Mouse (Mus musculus) cerebellum, adult 11-12 months (tissue): ENCODE measurements around the gene Myo1c.

Experiments used
- DNase-seq: peaks from one replicate; pipeline ENCODE4 v3.0.0; 2022

Gene Myo1c

DNA sequence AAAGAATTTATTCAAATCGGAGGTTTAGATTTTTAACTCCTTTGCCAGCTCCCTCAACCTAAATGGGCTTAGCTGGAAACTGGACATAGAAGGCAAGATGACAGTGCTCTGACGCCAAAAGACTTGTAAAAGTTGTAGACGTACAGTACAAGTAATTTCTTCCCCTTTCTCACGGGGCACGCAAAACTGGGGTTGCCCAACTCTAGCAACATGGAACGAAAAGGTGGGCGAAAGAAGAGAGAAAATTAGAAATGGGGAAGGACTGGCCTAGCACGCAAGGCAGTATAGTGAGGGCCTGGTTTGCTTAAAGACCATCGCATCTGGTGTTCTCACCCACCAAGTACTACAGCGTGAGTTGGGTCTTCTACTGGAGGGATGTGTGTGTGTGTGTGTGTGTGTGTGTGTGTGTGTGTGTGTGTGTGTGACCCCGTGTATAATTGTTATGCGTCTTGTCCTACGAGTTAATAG lies 688 bp downstream of the Myo1c start:
- DNase-seq, result no peak

DNA sequence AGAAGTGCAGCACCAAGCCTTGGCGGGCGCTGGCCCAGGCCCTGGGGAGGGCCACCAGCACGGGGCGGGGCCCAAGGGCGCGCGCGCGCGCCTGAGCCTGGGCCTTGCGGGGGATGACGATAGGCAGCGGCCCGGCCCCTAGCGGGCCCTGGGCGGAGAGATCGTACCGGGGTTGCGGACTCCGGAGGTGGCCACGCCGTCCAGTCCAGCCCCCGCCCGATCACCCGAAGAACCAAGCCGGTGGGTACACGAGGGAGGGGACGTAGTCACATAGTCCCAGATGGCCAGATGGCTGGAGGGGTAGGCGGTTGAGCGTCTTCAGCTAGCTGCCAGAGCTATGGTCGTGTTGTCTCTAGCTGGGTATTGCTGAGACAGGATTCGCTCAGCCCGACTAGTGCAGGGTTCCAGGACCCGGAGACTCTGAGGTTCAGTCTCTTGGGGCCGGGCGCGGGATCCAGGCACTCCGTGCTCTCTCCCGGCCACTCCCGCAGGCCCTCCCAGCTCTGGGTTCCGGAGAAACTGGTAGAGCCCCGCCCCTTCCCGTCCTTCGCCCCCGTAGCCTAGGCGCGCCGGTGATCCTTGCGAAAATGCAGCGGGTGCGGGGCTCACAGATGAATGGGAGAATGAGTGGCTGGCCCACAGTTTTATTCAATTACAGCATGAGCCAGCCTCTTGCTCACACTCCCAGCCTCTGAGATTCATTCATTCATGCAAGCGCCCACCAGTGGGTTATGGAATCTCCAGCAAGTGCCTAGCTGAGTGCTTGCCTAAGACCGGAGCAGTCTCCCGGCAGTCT lies 1.3 kb downstream of the Myo1c start:
- peak; percentile 82 for DNase-seq

DNA sequence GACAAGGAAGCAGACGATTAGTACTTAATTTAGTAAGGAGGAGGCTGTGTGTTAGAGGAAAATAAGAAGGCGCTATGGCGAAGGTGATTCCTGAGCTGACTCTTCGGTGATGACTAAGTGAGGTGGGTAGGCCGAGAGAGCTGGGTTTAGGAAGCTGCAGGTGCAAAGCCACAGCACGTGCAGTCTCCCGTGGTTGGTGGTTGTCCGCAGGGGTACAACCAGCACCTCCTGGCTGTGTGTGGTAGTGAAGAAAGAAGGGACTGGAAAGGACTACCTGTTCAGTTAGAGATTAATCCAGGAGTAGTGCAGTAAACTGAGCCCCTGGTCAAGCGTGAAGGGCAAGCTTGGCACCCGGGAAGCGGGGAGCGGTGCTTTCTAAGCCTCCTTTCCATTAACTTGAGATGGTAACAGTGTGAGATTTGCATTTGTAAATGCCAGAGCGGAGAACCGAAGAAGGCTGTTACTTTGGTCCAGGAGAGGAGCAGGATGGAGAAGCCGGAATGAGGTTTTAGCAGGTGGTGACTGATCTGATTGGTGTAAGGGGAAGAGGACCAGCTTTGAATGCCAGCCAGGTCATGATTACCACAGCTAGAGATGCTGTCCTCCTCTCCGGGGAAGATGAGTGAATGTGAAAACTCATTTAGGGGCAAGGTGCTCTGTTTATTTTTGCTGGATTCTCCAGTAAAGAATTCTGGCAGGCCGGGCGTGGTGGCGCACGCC lies 2.1 kb downstream of the Myo1c start:
- DNase-seq, result no peak

DNA sequence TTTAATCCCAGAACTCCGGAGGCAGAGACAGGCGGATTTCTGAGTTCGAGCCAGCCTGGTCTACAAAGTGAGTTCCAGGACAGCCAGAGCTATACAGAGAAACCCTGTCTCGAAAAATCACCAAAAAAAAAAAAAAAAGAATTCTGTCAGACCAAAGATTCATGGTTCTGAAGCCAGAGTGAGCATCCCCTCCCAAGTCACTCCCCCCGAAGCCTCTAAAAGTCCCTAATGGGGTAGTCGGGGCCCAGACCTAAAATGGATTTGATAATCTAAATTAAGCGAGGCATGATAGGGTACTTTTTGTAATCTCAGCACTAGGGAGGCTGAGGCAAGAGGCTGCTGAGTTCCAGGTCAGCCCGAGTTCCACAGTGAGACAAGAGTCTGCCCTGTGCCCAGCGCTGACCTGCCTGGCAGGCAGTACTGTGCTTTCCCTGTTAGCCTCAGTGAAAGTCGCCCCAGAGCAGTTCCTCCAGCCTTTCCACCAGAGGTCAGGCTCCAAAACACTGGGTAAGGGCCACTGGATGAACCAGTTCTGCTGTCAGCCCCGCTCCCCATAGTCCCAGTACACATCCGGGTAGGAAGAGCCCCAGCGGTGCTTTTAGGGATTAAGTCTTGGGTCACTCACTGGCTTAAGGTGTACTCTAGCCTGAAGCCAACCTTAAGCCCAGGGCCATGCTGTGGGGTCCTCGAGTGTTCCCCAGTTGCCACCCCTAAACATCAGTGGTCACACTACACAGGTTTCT lies 2.8 kb downstream of the Myo1c start:
- no peak for DNase-seq

DNA sequence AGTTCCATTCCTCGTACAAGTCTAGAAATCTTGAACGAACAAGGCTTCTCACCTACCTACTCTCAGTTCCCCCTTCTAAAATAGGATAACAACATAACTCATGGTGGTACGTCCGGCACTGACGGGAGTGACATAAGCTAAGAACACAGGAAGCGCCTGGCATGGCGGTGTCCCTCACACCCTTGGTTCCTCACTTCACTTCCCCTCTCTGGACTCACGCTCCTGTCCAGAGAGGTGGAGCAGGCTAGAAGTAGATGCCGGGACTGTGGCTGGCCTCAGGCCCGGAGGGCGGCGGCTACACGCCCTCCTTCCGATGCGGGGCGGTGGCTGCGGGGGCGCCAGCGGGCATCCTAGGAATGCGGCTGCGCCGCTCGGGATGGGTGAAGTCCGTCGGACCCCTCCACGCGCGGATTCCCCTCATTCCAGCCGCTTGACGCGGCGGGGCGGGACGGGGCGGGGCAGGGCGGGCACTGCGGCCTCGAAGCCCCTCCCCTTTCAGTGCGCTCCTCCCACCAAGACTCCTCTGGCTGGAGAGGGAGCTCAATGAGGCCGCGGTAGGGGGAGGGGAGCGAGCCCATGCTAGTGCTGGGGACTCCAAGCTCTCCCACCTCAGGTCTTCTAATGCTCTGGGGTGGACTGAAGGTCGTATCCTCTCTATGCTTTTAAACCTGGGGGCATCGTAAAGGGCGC lies 3.6 kb downstream of the Myo1c start:
- peak; percentile 82 for DNase-seq

DNA sequence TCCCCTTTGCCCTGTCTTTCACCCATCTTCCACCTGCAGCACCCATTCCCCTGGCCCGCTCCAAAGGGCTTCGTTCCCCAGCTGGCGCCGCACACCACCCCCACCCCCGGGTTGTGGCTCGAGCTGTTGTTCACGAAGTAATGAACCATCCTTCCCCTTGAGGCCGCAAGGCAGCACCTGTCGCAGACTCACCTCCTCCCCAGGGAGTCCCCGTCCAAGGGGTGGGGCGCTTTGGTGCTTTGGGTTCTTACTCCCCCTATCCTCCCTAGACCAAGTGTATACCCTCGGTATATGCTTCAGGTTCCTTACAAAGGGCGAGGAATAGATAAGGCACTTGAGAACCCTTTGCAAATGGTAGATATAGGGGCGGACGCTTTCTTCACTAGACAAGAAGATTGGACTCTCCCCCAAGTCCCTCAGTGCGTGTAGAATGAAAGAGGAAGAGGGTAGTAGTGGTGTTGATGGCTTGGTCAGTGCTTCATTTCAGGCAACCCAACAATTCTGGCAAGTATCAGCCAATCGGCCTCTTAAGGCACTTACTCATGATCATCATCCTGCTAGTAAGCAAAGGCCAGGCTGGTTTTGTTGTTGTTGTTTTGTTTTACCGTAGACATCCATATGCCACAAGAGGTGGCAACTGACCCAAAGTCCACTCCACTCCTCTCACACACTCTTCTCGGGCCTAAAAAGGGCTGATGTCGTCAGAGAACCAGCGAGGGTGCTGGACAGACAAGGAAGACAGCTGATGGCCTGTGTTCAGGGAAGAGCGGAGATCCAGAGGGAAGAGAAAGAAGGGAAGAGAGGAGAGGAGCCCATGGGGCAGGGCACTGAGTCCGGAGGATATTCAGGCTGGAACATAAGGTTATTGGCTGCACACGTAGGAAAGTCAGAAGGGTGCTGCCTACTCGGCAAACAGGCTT lies 4.4 kb downstream of the Myo1c start:
- DNase-seq, result no peak

DNA sequence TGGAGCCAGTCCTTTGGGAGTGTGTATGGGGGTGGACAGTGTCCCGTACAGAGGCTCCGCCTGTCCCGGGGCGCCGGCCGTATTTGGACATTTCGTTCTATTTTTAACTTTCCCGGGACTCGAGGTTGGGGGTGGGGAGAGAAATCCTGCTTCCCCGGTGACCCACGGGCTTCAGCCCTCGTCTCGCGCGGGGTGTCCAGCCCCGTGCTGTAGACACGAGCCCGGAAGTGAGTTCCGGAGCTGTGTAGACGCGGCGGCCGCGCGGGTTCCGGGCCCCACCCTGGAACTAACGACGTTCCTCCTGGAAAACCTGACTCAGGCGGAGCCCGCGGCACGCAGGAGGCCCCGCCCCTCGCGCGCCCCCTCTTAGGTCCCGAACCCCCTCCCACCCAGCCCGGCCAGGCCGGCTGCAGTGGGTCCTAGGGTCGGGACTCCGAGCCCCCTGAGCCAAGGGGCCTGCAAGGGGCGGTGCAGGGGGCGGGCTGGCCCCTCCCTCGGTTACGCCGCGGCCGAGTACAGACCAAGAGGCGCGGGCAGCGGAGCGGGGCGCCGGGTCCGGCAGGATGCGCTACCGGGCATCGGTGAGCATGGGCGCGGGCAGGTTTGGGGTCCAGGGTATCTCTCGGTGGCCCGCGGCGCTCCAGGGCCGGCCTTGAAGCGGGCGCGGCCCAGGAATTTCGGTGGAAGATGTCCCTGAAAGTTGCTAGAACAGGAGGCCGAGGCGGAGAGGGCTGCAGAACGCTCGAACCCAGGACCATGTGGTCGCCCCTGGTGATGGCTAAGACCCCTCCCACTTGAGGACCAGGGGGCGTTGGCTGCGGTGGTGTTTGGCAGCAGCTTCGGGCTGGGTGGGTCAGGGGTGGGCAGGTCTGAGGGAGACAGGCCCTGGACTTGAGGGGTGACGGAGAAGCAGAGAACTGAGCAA lies 5.6 kb downstream of the Myo1c start:
- DNase-seq, result peak; percentile 71

DNA sequence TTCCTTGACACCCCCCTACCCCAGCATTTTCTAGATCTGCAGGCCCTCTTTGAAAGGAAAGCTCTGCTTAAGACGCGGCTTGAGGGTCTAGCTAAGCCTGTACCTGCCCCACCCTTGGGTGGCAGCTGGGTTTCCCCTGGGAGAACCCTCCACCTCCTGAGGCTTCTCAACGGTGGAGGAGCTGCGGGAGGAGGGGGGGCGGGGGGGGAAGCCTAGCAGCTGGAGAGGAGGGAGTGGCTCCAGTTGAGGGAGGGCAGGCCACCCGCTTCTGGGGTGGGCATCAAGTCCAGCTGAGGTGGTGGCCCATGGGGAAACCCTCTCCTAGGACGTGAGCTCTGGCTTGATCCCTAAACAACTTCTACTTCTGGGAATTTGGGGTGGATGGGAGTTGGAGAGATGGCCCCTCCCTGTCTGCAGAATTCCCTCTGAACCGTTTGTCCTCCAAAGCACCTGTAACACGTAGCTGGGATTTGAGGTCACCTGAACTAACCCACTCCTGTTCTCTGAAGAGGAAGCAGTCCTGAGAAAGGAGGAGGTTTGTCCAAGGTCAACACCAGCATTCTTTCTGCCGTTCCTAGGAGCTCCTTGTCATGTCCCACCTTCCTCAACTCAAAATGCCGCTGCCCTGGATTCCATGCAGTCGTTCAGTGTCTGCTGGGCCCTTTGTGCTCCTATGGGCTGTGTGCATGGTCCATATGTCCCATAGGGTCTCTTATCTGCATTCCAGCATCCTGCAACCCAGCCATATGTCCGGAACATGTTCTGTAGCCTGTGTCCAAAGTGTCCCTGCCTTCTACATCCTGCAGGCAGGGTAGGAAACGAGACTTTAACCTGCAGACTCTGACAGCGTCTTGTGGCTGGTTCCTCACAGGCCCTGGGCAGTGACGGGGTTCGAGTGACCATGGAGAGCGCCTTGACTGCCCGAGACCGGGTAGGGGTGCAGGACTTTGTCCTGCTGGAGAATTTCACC lies 6.6 kb downstream of the Myo1c start:
- DNase-seq, result no peak

DNA sequence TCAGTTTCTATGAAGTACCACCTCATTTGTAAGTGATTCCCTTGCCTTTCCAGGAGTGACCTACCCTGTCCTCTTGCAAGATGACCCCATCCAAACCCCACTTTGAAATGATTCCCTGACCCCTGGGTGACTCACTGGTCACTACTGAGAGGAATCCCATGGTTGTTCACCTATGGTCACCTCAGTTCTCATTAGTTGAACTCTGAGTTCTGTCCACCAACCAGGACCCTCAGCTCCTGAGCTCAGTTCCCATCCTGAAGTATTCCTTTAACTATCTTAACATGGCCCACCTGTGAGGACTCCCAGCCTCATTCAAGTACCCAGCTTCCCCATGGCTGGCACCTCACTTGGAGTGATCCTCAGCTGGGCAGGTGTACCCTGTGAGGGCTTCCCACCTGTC lies 7.5 kb downstream of the Myo1c start:
- no peak for DNase-seq

DNA sequence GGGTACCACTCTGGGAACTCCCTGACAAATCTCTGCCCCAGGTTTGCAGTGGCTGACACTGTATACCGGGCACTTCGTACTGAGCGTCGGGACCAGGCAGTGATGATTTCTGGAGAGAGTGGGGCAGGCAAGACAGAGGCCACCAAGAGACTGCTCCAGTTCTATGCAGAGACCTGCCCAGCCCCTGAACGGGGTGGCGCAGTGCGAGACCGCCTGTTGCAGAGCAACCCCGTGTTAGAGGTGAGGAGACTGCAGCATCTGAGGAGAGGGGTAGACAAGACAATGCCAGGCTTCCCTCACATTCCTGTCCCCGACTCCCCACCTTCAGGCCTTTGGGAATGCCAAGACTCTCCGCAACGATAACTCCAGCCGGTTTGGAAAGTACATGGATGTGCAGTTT lies 8.0 kb downstream of the Myo1c start:
- no peak for DNase-seq

DNA sequence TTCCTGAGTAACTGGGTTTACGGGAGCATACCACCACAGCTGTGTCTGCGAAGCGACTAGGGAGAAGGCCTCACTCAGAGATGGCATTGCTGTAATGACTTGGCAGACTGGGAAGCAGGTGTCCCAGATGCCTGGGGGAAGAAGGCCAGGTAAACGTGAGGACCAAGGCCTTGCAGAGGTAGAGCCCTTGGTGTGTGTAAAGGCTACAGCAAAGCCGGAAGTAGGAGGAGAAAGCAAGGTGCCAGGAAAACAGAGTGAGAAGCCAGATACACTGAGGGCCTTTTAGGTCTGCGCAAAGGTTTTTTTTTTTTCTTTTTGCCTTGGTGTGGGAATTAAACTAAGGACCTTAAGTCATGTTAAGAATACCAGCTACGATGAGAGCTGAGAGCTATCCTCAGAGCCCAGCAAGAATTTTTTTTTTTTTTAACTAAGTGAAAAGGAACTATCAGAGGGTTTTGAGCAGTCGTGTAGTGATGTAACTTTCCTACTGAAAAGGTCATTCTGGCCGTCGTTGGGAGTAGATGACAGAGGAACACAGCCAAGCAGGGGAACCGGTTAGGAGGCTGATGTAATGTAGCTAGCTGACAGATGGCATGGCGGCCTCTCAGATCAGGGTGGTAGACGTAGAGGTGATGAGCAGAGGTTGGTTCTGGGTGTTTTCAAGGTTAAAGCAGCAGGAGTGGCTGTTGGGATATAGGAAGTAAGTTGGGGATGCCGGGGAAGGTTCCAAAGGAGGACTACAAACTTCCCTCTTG lies 8.9 kb downstream of the Myo1c start:
- no peak for DNase-seq

DNA sequence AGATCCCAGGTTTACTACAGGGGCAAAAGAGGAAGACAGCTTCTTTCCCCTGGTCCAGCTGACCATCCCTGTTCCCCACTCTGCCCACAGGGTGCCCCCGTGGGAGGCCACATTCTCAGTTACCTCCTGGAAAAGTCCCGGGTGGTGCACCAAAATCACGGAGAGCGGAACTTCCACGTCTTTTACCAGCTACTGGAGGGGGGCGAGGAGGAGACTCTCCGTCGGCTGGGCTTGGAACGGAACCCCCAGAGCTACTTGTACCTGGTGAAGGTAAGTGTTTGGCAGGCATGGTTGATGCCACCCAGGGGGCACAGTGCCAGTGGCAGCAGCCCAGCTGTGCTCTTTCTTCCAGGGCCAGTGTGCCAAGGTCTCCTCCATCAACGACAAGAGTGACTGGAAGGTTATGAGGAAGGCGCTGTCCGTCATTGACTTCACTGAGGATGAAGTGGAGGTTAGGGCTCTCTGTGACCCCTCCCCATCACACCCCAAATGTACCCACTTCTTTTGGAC lies 9.8 kb downstream of the Myo1c start:
- no peak for DNase-seq

DNA sequence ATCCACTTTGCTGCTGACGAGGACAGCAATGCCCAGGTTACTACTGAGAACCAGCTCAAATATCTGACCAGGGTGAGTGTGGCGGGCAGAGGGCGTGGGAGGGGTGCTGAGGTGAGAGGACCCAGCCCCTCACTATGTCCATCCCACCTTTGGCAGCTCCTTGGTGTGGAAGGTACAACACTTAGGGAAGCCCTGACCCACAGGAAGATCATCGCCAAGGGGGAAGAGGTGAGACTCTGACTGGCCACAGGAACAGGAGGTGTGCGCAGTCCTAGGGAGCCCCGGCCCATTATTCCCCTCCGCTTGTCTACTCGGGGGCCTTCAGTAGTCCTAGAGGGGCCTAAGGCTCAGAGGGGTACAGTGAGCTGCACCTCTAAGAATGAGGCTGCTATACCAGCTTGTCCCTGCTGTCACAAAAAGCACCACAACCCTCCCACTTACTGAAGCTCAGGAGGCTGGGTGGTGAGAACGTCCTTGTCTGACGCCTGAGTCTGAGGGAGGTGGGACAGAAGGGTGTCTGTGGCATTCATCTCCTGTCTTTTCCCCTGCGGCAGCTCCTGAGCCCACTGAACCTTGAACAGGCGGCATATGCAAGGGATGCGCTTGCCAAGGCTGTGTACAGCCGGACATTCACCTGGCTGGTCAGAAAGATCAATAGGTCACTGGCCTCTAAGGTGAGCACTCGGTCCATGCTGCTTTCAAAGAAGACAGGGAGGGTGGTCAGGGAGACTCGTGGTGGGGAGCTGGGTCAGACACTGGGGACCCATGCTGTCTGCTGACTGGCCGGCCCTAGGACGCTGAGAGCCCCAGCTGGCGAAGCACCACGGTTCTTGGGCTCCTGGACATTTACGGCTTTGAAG lies 10.9 kb downstream of the Myo1c start:
- no peak for DNase-seq

DNA sequence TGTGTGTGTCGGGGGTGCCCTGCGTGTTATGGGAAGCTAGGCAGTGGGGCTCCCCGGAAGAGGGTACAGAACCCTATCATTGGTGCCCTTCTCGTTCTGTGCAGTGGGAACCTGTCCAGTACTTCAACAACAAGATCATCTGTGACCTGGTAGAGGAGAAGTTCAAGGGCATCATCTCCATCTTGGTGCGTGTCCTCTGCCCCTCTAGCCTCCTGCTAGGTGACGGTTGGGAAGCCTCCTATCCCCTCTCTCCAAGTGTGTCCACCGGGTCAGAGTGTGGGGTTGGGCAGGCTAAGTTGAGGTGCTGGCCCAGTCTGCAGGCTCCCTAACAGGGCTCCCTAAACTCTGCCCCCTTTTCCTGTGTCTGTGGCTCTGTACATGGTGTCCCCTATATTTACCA lies 11.8 kb downstream of the Myo1c start:
- DNase-seq, result no peak

DNA sequence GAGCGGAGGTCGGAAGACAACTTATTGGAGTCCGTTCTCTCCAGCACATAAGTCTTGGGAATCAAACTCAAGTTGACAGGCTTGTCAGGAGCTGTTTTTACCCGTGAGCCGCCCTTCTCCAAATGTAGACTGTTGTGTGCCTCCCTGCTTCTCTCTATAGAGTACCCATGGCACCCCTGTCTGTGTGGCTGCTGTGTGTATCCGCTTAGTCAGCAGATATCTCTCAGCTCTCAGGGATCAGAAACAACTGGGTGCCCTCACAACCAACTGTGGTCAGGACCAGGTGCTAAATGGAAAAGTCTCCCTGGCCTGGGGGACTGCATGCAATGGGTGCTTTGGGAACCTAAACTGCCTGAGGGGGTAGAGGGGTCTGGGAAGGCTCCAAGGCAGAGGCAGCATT lies 16.0 kb downstream of the Myo1c start:
- no peak for DNase-seq

DNA sequence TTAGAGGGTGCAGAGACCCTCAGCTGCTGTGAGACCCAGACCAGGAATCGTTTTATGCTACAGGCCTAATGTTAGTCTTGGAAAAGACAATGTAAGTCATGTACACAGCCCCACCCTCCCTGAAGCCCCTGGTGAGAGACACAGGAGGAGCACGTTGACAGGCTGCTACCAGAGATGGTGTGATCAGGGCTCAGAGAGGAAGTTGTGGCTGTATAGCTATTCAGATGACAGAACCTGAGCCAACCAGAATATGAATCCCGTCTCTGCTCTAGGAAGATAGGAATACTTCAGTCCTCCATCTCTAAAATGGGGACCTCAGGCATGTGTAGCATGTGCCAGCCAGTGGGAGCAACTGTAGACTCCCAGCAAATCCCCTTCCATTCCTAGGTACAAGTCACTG lies 18.3 kb downstream of the Myo1c start:
- no peak for DNase-seq

DNA sequence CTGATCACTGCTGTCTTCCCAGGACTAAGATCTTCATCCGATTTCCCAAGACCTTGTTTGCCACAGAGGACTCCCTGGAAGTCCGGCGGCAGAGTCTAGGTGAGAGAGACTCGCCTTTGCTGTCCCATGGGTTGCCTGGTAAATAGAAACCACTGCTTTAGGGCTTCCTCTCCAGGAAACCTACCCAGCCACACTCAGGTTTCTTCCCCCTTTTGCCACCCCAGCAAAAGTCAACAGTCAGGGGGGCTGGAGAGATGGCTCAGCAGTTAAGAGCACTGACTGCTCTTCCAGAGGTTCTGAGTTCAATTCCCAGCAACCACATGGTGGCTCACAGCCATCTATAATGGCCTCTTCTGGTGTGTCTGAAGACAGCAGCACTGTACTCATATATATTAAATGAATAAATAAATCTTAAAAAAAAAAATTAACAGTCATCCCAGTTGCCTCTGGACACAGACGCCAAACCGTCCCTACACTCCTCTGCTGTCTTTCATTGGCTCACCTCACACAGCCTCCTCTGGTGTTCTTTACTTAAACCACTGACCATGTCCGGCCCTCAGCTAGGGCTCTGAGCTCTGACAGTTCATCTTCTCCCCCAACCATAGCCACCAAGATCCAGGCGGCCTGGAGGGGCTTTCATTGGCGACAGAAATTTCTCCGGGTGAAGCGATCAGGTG lies 19.0 kb downstream of the Myo1c start:
- DNase-seq, result no peak
